Mouse (Mus musculus): ENCODE data around the gene Itgb7.

The Itgb7 gene

DNA sequence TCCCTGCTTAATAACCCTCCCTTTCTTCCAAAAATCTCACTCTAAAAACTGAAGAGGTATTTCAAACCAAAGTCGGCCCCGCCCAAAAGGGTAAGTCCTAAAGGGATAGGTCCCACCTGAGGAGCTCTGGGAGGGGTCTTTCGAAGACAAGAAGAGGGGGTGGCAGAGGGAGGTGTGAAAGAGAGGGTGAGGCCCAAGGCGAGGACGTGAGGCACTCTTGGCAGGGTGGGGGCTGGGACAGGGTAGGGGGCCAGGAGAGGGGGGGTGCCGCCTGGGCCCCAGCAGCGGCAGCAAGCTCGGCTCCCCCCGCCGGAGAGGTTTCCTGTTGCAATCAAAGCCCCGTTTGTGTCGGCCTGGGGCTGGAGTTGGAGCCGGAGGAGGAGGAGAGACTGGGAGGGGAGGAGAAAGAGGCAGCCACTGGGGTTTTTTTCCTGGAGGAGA is 17.5 kb upstream of the Itgb7 start:
- DNase-seq (ENCODE audit: low read depth, low spot score), result peak; percentile 91

DNA sequence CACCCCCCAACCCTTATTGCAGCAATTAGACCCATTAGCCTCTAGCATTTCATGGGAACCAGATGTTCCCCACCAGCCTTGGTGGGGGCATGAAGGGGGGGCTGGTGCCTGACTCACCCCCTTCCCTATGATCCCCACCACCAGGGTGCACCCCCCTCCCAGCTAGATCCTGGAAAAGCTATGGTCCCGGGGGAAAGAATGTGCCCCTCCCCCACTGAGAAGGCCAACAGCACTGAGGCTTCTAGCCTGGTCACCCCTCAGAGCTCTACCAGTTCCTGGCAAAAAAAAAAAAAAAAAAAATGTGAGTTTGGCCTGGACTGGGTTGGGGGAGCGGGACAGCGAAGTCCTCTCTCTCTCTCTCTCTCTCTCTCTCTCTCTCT is 17.1 kb upstream of the Itgb7 start:
- DNase-seq (ENCODE audit: low read depth, low spot score), result peak; percentile 66

DNA sequence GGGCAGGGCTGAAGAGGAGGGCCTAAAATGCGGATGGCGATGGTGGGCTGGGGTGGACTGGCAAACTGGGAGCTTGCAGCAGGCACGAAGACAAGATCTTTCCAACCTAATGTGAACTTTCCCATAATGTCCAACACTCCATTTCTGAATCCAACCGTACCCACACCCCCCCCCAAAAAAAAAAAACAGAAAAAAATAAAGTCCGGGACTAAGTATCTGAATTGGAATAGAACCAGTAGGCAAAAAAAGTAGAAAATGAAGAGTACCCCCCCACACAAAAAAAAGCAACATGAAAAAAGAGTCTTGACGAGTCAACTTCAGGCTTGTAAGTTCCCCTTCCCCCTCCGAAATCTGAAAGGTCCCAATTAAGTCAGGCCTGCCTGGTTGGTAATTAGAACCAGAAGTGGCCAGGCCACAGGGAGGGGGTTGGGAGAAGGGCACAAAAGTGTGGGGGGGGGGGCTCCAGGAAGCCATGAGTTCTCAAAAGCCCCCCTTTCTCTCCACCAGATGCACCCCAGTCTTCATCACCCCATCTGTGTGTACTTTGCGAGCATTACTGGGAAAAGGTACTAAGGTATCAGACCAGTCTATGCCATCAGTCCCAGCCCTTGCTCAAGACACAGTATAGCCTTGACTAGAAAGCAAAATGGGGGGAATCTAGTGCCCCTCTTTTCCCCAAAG is 16.5 kb upstream of the Itgb7 start:
- no peak for DNase-seq (ENCODE audit: low read depth, low spot score)

DNA sequence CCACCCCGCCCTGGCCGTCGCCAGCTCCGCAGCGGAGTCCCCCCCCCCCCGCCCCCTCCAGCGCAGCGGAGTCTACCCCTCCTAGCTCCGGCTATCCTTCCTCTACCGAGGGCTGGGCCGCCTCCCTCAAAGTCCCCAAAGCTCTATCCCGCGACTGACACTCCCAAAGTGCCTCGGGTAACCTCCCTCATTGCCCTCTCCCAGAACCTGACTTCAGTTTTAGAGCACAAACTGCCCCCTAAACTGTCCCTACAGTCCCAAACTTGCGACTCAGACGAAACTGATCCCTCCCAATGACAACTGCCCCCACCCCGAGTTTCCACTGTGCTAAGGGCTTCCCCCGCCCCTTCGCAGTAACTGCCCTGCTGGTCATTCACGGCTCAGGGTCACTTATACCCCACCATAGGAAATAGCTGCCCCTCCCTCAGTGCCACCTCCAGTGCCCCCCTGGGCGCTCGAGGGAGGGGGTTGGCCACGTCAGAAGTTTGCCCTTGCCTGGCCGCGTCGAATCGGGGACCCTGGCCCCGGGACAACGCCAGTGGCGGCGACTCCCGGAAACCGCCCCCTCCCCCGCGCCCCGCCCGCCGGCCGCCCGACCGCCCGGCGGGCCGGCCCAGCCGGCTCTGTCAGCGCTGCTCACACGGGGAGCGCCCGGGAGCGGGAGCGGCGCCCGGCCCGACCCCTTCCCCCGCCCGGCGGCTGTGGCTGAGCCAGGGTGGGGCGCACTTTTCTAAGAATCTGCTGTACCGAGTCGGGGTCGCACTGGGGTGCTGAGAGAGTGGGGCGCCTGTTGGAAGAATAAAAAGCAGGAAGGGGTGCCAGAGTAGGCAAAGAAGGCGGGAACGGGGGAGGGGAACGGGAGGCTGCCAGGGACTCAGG is 15.7 kb upstream of the Itgb7 start:
- DNase-seq (ENCODE audit: low read depth, low spot score), result peak; percentile 87

DNA sequence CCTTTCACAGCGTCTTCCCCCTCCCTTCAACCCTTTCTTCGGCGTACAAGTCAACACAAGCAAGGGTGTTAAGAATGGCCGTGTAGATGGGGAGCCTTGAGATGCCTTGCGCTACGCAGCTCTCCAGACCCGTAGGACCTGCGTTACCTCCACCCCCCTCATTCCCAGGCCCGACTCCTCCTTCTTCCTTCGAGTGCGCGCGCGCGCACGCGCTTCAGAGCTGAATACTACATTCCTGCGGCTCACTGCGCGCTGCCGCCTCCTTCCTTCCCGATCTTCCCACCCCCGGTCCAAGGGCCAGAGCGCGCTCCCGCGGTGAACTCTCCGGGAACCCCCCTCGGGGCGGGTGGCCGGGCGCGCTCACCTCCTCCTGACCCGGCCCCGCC is 15.1 kb upstream of the Itgb7 start:
- peak; percentile 99 for DNase-seq (ENCODE audit: low read depth, low spot score)

DNA sequence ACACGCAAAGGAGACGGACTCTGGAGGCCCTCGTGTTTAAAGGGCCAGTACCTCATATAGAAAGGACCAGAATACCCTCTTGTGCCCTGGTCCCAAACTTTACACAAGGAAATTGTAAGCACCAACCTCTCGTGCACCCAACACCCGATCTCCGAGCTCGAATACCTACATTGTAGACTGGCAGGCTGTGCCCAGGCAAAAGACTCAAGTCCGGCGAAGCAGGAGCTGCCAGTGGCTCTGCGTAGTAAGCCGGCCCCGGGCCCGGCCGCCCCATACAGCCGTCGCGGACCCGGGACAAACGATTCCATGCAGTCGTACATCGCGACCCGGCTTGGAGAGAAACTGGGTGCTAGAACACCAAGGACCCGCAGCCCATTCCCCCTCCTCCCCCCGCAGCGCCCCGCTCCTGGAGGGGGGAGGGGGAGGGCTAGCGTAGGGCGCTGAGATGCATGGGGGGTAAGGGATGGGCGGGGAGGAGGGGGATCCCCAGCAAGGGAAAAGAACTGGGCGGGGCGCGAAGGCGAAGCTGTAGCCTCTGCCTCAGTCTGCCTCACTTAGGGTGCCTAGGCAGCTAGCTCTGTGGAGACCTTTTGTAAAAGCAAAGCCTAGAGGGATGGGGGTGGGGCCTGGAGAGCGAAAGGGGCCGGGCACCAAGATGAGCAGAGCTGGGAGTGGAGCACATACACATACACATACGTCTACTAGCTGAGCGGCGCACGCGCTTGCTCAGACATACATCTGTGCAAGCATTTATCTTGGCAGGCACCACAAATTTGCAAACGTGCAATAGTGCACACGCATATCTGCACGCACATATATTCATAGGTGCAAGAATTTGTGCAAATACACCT is 14.4 kb upstream of the Itgb7 start:
- DNase-seq (ENCODE audit: low read depth, low spot score), result peak; percentile 98

DNA sequence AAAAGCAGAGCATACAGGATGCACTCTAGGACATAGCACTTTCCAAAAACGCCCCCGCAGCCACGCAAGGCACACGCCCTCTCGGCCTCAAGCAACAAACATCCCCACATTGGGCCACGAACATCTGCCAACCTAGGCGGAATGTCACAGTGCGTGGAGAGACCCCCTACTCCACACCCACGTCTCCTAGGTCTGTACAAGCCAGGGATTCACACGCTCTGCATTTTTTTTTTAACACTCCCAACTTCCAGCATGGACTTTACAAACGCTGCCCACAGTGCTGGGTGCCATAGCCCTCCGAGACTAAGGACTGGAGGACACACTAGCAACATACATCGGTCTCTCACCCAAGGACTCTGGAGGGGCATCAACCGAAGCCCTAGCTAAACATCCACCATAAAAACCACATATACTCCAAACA is 13.7 kb upstream of the Itgb7 start:
- no peak for DNase-seq (ENCODE audit: low read depth, low spot score)

DNA sequence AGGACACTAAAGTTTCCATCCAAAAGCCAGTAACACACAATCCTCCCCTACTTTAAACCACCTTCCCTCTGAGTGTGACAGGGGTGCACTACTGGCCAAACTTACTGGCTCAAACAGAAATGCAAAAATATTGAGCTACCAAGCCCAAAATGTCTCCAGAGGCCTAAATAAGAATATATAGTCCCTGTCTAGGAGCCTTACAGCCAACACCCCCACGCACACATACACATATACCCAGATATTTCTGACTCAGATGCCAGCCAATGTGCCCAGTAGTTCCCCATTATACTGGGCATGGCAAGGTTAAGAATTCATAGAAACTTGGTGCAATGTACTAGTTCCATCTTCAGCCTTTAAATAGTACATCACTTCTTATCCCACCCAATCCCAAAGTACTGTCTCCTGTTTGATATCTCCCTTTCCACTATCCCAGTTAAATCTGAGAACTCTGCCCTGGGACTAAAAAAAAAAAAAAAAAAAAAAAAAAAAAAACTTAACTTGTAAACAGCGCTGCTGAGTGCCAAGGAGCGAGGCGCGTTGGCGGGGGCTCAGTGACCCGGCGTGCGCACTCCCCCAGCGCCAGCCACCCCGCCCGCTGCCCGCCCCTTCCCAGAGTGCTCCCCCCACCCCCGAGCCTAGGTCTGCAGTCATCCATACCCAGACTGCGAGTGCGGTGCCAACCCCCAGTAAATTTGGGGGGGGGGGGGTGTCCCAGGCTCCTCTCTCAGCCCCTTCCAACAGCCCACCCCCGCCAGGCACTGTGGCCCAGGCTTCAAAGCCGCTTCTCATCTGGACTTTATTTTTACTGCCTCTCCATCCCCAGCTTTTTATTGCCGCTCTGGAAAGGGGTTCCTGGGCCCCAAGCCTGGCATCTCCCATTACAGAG is 12.8 kb upstream of the Itgb7 start:
- no peak for DNase-seq (ENCODE audit: low read depth, low spot score)

DNA sequence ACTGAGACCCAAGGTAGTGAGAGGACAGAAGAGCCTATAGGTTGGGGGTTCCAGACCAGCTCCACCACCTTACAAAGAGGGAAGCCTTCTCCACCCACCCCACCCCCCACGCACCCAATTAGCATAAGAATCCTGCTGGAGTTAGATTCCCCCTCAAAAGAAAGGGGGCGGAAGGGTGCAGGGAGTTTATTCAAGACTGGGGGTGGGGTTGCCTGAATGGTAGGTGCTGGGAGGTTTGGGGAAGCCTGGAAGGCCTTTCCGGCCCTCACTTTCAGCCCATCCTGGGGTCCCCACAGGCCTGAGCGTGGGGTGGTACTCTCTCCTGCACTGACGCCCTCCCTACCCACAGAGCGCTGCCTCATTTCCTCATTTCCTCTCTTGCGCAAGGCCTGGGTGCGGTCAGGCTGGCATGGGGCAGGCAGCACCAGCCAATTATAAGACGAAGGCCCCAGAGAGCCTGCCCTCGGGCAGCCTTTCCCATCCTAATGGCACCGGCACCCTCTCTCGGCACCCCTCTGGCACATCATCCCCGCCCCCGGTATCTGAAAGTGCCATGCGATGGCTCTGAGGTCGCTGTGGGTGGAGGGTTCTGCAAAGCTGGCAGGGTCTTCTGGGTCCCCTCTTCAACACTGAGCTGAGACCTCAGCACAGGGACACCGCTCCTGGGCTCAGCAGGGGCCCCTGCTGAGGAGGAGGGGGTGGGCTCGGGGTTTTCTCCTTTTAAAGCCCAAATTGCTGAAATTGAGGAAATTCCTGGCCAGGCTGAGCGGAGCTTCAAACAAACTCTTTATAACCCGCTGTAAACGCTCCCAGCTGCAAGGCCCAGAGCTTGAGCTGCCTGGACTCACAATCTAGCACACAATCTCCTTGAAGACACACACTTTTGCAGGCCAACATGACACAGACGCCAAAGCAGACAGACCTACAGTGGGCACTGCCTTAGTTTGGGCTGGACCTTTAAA is 11.8 kb upstream of the Itgb7 start:
- peak; percentile 95 for DNase-seq (ENCODE audit: low read depth, low spot score)

DNA sequence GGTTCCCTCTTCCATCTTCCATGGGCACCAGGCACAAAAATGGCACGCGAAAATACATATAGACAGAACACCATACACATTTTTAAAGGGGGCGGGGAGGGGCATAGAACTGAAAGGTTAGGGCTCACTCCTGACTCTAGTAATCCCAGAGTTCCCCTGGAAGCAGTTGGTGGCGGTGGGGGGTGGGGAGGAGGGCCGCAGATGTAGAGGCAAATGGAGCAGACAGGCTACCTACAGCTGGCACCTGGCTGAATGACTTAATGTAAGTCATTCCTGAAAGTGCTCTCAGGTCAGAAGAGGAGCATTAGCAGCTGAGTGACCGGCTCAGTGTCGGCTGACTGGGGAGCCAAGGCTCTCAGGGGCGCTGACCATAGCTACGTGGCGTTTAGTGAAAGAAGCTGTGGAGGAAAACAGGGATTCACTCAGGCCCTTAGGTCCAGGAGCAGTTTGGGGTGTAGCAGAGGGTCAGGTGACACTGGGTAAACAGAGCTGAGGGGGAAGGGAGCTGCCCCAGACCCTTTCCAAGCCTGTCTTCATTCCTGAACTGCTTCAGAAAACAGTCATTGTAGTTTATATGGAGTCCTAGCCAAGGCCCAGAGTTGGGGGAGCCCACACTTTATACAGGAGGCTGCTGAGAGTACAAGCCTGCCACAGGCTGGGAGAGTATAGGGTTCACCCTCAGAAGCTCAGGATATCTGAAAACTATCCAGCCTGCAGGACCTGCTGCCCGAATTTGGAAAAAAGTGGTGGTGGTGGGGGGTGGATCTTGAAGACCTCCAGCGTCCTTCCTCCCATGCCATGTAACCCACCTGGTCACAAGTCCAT is 10.9 kb upstream of the Itgb7 start:
- peak; percentile 54 for DNase-seq (ENCODE audit: low read depth, low spot score)

DNA sequence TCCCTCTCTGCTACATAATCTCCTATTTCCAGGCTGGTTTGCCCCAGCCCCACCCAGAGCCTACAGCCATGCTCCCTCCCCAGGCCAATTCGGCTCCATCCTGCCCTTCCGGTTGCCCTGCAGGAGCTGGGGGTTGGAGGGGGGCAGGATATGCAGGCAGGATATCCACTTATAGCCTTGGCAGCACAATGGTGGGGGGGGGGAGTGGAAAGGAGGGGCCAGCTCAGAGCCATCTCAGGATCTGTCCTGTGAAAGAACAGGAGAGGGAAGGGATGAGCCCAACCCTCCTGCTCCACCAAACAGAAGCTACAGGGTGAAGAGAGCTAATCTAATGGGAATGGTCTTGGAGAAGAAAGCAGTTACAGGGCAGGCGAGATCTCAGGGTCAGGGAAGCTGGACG is 8.9 kb upstream of the Itgb7 start:
- peak; percentile 96 for DNase-seq (ENCODE audit: low read depth, low spot score)

DNA sequence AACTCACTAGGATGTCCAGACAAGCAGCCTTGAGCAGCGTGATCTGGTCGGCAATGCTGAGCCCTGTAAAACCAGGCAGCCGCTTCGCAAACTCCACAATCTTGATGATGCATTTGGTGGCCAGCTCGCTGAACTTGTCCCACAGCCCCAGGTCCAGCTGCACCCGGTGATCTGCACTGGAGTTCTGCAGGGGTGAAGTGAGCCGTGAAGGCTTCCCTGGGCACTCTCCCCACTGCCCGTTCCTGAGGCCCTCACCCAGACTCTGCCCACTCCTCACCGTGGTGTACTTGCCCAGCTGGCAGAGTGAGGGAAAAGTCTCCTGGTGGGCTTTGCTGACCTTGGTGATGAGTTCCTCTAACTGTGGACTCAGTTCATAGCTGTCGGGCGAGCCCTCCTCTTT is 8.1 kb upstream of the Itgb7 start:
- no peak for DNase-seq (ENCODE audit: low read depth, low spot score)

DNA sequence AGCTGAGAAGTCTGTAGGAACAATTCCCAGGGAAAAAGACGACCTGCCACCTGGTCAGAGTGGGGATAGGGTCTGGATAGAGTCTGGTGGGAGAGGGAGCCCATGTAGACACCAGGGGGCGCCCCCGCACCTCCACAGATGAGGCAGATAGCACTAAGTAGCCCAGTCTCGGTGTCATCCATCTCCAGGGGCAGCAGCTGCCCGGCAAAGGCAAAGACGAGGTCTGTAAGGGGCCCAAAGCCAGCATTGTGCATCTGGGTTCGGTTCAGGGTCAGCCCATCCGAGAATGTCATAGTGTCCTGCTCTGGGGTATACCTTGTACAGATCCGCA is 7.5 kb upstream of the Itgb7 start:
- DNase-seq (ENCODE audit: low read depth, low spot score), result peak; percentile 88

DNA sequence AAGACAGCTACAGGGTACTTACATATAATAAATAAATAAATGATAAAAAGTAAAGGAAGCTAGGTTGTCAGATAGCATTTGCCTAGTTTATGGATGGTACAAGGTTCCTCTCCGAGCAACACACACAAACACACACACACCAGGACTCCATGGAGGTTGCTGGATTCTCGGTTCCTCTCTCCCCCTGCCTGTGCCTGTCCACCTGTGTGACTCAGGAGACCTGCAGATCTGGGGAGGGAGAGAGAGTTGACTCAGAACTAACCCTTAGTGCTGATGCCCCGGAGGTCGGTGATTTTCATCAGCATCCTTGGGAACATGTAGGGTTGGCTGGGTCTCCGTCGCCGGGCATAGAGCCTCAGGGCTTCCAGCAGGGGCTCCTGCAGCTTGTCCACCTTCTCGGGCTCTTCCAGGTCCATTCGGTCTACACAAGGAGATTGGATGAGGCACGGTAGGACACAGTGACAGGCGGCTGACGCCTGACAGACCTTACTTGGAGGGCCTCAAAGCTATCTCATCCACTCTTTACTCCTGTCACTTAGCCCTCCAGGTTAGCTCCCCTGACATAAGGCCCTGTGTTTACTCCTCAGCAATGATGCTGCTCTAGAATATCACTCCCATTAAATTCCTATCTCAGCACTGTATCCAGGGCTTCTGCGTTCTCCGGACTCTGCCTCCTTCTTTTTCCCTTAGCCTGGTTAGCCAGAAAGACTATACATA is 7.0 kb upstream of the Itgb7 start:
- no peak for DNase-seq (ENCODE audit: low read depth, low spot score)

DNA sequence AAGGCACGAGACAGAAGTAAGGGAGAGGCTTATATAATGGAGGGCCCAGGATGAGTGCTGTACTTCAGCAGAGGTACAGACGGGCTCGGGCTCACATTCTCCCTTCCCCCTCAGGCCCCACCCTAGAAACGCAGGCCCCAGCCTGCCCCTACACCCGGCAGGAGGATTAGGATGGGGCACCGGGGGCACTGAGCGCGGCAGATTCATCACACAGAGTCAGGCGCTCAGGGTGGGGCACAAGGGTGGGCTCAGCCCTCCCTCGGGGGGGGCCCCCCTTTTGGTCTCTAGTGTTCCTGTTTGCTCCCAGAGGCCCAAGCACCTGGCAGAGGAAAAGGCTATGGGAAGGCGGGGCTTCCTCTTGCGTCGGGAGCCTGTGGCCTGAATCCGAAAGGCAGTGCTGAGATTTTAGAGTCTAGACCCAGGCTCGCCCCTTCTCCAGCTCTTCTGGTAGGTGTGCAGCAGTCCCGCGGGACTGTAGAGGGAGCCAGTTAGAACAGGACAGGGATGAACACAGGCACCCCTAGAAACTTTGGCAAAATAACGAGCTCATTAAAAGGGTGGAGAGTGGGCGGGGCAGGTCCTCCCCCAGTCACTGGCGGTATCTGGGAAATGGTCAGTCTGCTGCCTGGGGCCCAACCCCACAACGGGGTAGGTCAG is 3.8 kb upstream of the Itgb7 start:
- peak; percentile 92 for DNase-seq (ENCODE audit: low read depth, low spot score)

DNA sequence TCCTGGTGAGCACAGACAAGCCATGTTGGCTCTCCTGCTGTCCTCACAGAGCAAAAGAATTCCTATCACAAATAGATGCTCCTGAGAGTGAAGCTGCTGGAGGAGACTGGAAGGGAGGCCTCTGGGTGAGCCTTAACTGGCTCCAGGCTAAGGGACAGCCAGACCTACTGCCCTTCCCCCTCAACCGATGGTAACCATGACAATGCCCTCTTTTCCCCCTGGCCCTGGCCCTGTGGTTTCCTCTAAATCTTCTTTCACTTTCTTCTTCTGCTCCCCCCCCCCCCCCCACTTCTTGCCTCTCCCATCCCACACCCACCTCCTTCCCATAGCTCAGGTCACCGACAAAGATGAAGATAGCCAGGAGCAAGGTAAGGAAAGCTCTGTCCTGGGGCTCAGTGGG is 2.2 kb upstream of the Itgb7 start:
- no peak for DNase-seq (ENCODE audit: low read depth, low spot score)

DNA sequence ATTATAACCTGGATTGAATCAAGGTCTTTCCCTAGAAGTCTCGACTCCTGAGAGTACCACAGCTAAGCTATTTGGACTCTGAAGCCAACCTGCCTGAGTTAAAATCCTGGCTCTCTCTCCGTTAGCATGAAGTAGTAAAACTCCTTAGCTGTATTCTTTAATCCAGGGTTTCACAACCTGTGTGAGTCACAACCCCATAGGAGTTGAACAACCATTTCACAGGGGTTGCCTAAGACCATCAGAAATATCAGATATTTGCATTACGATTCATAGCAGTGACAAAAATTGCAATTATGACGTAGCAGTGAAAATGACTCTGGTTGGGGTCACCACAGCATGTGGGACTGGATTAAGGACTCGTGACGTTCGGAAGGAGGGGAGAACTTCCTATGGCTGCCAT is 1.0 kb upstream of the Itgb7 start:
- no peak for DNase-seq (ENCODE audit: low read depth, low spot score)
